Mouse (Mus musculus) myocyte (in vitro differentiated cells): ENCODE data around the gene Ube2f. TPM values are rescaled to one million over a fixed set of nuclear protein-coding genes. Genes with fewer than 3 reads are reported as not detected.
A peak's percentile ranks its signal among the peaks of the same experiment; 100 is the strongest.

Source experiments
- H3K27me3 ChIP-seq: one replicate; pipeline ENCODE4 v1.6.1; 2011; ENCODE audit not compliant: control insufficient read depth, insufficient read depth, insufficient read length
- H3K36me3 ChIP-seq: one replicate; pipeline ENCODE4 v1.6.1; 2011; ENCODE audit not compliant: control insufficient read depth, insufficient read depth
- H3K4me2 ChIP-seq: one replicate; pipeline ENCODE4 v1.6.1; 2011; ENCODE audit warnings: low read depth, control low read depth
- H3K4me3 ChIP-seq: one replicate; pipeline ENCODE4 v1.5.1; 2011; ENCODE audit warnings: mild to moderate bottlenecking, control low read depth, moderate library complexity
- H3K79me2 ChIP-seq: one replicate; pipeline ENCODE4 v1.6.1; 2011; ENCODE audit not compliant: control insufficient read depth, insufficient read depth
- H3ac ChIP-seq: one replicate; pipeline ENCODE4 v1.6.1; 2011; ENCODE audit not compliant: control insufficient read depth, insufficient read length
- CEBPB ChIP-seq: IDR thresholded peaks from 2 replicates; pipeline ENCODE4 v1.6.1; 2011; ENCODE audit warnings: mild to moderate bottlenecking, moderate library complexity; ENCODE audit not compliant: poor library complexity, insufficient read depth, severe bottlenecking
- E2F4 ChIP-seq: IDR thresholded peaks from one replicate; pipeline ENCODE4 v1.6.1; 2011; ENCODE audit warnings: mild to moderate bottlenecking, control low read depth, moderate library complexity; ENCODE audit not compliant: insufficient read depth
- MAX ChIP-seq: IDR thresholded peaks from one replicate; pipeline ENCODE4 v1.6.1; 2011; ENCODE audit warnings: low read depth, mild to moderate bottlenecking, control low read depth
- MYOD1 ChIP-seq, 3 experiments: IDR thresholded peaks; one replicate each; pipeline ENCODE4 v1.6.1; 2011; ENCODE audit warnings: control low read depth in 2 of 3, low read depth in 2 of 3, mild to moderate bottlenecking in 2 of 3, moderate library complexity in 1 of 3; ENCODE audit not compliant: insufficient read length in 2 of 3, control insufficient read depth in 1 of 3
- MYOG ChIP-seq, 3 experiments: IDR thresholded peaks; one replicate each; pipeline ENCODE4 v1.6.1; 2011; ENCODE audit warnings: control low read depth in 2 of 3, low read depth in 2 of 3, mild to moderate bottlenecking in 2 of 3; ENCODE audit not compliant: insufficient read length in 2 of 3, control insufficient read depth in 1 of 3, insufficient read depth in 1 of 3
- POLR2A ChIP-seq: IDR thresholded peaks from one replicate; pipeline ENCODE4 v1.6.1; 2011; ENCODE audit warnings: low read depth, mild to moderate bottlenecking, control low read depth, moderate library complexity; ENCODE audit not compliant: insufficient read length
- POLR2AphosphoS2 ChIP-seq: IDR thresholded peaks from one replicate; pipeline ENCODE4 v1.6.1; 2011; ENCODE audit warnings: low read depth, control low read depth; ENCODE audit not compliant: insufficient read length
- REST ChIP-seq: IDR thresholded peaks from one replicate; pipeline ENCODE4 v1.6.1; 2011; ENCODE audit warnings: mild to moderate bottlenecking, control low read depth, moderate library complexity; ENCODE audit not compliant: insufficient read depth, insufficient read length
- SRF ChIP-seq: IDR thresholded peaks from one replicate; pipeline ENCODE4 v1.6.1; 2011; ENCODE audit warnings: low read depth; ENCODE audit not compliant: control insufficient read depth, insufficient read length
- TCF12 ChIP-seq: IDR thresholded peaks from one replicate; pipeline ENCODE4 v1.6.1; 2011; ENCODE audit warnings: mild to moderate bottlenecking, control low read depth; ENCODE audit not compliant: poor library complexity, insufficient read depth, severe bottlenecking
- TCF3 ChIP-seq: IDR thresholded peaks from one replicate; pipeline ENCODE4 v1.6.1; 2011; ENCODE audit warnings: low read depth, control low read depth; ENCODE audit not compliant: insufficient read length
- USF1 ChIP-seq: IDR thresholded peaks from one replicate; pipeline ENCODE4 v1.6.1; 2011; ENCODE audit warnings: low read depth, mild to moderate bottlenecking, control low read depth, moderate library complexity
- polyA plus RNA-seq: library from polyadenylated mRNA; unstranded; fragments of >200 nt; fragmentation: generic; extraction: Trizol; gene quantifications from one replicate; pipeline ENCODE4 v1.2.1, GENCODE M21; 2012; ENCODE audit warnings: missing spikeins

The Ube2f gene
- polyA plus RNA-seq, 1 experiment = 70.3 TPM

- Histone ChIP-seq H3K4me3 (no peak overlapping the region), H3K79me2 (no peaks in the 10 kb centered on the region), H3K4me2 (peak overlapping the region; percentile 61), H3K36me3 (no peaks in the 10 kb centered on the region), H3K27me3 (no peaks in the 10 kb centered on the region), H3ac (no peak overlapping the region)
- TF ChIP-seq POLR2AphosphoS2 (no peak), MAX (no peak), MYOD1 (IDR thresholded peaks at IDR 0.05; ENCODE audit: control insufficient read depth in 1 of 3, insufficient read length in 2 of 3, low read depth in 2 of 3) (peak in 1 of 3 experiments; percentile 15)
These were observed 9.4 kb upstream of the Ube2f start for GRCm38 (mm10) chr1:91240685-91241084.

GRCm38 (mm10) chr1:91241249-91241648, 8.9 kb upstream of the Ube2f start:
- TF ChIP-seq E2F4 (no peak), SRF (no peak), POLR2A (no peak), MYOD1 (IDR thresholded peaks at IDR 0.05; ENCODE audit: control insufficient read depth in 1 of 3, insufficient read length in 2 of 3, low read depth in 2 of 3) (no peak)
- Histone ChIP-seq H3K36me3 (no peaks in the 10 kb centered on the region), H3K4me3 (no peak overlapping the region), H3K27me3 (no peaks in the 10 kb centered on the region), H3ac (no peak overlapping the region), H3K79me2 (no peaks in the 10 kb centered on the region), H3K4me2 (peak overlapping the region; percentile 61)

- Histone ChIP-seq H3K36me3 (no peaks in the 10 kb centered on the region), H3K4me3 (peak overlapping the region; percentile 68), H3K4me2 (peak overlapping the region; percentile 89), H3ac (no peak overlapping the region), H3K79me2 (peaks cover 36% of the 10 kb centered on the region), H3K27me3 (no peaks in the 10 kb centered on the region)
- TF ChIP-seq REST (no peak), MYOG (IDR thresholded peaks at IDR 0.05; ENCODE audit: control insufficient read depth in 1 of 3, insufficient read depth in 1 of 3, insufficient read length in 2 of 3, low read depth in 2 of 3) (peak in 1 of 3 experiments; percentile 89), USF1 (no peak), POLR2A (no peak), TCF12 (peak; percentile 90), POLR2AphosphoS2 (no peak), E2F4 (no peak), CEBPB (peak; percentile 86), SRF (no peak), MYOD1 (IDR thresholded peaks at IDR 0.05; ENCODE audit: control insufficient read depth in 1 of 3, insufficient read length in 2 of 3, low read depth in 2 of 3) (peak; percentile 93 to 94 (median 94)), MAX (no peak), TCF3 (peak; percentile 65)
These were observed 1.9 kb upstream of the Ube2f start for GRCm38 (mm10) chr1:91248242-91248641.

- H3K36me3 ChIP-seq = no peaks in the 10 kb centered on the region
- TF ChIP-seq POLR2AphosphoS2 (no peak), MYOD1 (IDR thresholded peaks at IDR 0.05; ENCODE audit: control insufficient read depth in 1 of 3, insufficient read length in 2 of 3, low read depth in 2 of 3) (no peak), TCF12 (no peak), TCF3 (no peak), USF1 (no peak), MAX (no peak), CEBPB (no peak), POLR2A (no peak), E2F4 (no peak), SRF (no peak), REST (no peak), MYOG (IDR thresholded peaks at IDR 0.05; ENCODE audit: control insufficient read depth in 1 of 3, insufficient read depth in 1 of 3, insufficient read length in 2 of 3, low read depth in 2 of 3) (no peak)
- H3ac ChIP-seq = no peak overlapping the region
- H3K4me2 ChIP-seq = peak overlapping the region; percentile 89
- H3K27me3 ChIP-seq = no peaks in the 10 kb centered on the region
- peaks cover 43% of the 10 kb centered on the region for H3K79me2 ChIP-seq
- H3K4me3 ChIP-seq = peak overlapping the region; percentile 68
These were observed 1.1 kb upstream of the Ube2f start for GRCm38 (mm10) chr1:91248970-91249369.

- Histone ChIP-seq H3K27me3 (no peaks in the 10 kb centered on the region), H3K4me2 (peak overlapping the region; percentile 92), H3K4me3 (peak overlapping the region; percentile 68), H3K36me3 (no peaks in the 10 kb centered on the region), H3ac (peak overlapping the region; percentile 96), H3K79me2 (peaks cover 59% of the 10 kb centered on the region)
- TF ChIP-seq MYOD1 (IDR thresholded peaks at IDR 0.05; ENCODE audit: control insufficient read depth in 1 of 3, insufficient read length in 2 of 3, low read depth in 2 of 3) = peak in 1 of 3 experiments; percentile 32
- no peak for TF ChIP-seq REST
These were observed 477 bp downstream of the Ube2f start for GRCm38 (mm10) chr1:91250415-91251147.
